Mouse (Mus musculus) heart, postnatal 0 days (tissue): ENCODE measurements around the gene Ephb1. TPM values are rescaled to one million over a fixed set of nuclear protein-coding genes. Genes with fewer than 3 reads are reported as not detected.

Experiments used
- ATAC-seq: fragments of 200-750 bp; cut with Nextera tagmentation; 2 replicates; pipeline ENCODE4 v1.8.0; 2017; ENCODE audit warnings: low read depth, moderate number of reproducible peaks, moderate library complexity; ENCODE audit not compliant: insufficient read depth
- DNase-seq: peaks from one replicate; pipeline ENCODE4 v3.0.0-alpha.2; 2016; ENCODE audit warnings: low spot score
- H3K27ac ChIP-seq: fragments of 300-500 bp; sonication (generic); 2 replicates; pipeline ENCODE4 v1.5.1; 2014; ENCODE audit warnings: low read depth, mild to moderate bottlenecking
- H3K27me3 ChIP-seq: fragments of 300-500 bp; sonication (generic); 2 replicates; pipeline ENCODE4 v1.6.1; 2014; ENCODE audit warnings: low read length, mixed read lengths; ENCODE audit not compliant: control insufficient read depth, insufficient read depth
- H3K36me3 ChIP-seq: fragments of 300-500 bp; sonication (generic); replicated peaks from 2 replicates; pipeline ENCODE4 v1.6.1; 2014; ENCODE audit warnings: low read length, mixed read lengths; ENCODE audit not compliant: control insufficient read depth, insufficient read depth
- H3K4me1 ChIP-seq: fragments of 300-500 bp; sonication (generic); 2 replicates; pipeline ENCODE4 v1.6.1; 2014; ENCODE audit warnings: antibody characterized with exemption; ENCODE audit not compliant: control insufficient read depth, insufficient read depth
- H3K4me2 ChIP-seq: fragments of 300-500 bp; sonication (generic); 2 replicates; pipeline ENCODE4 v1.6.1; 2014; ENCODE audit warnings: low read depth, mild to moderate bottlenecking, low read length, moderate library complexity
- H3K4me3 ChIP-seq: fragments of 300-500 bp; sonication (generic); 2 replicates; pipeline ENCODE4 v1.5.1; 2014; ENCODE audit warnings: low read depth, low read length
- H3K9ac ChIP-seq: fragments of 300-500 bp; sonication (generic); replicated peaks from 2 replicates; pipeline ENCODE4 v1.6.1; 2014; ENCODE audit warnings: low read depth, low read length, mixed read lengths
- H3K9me3 ChIP-seq: fragments of 300-500 bp; sonication (generic); replicated peaks from 2 replicates; pipeline ENCODE4 v1.6.1; 2016; ENCODE audit warnings: low read length; ENCODE audit not compliant: control insufficient read depth
- CTCF ChIP-seq: IDR thresholded peaks from 2 replicates; pipeline ENCODE4 v1.5.1; 2016; ENCODE audit warnings: antibody characterized with exemption, control low read depth, low read depth
- EP300 ChIP-seq: IDR thresholded peaks from 2 replicates; pipeline ENCODE4 v1.6.1; 2016; ENCODE audit warnings: antibody characterized with exemption, low read depth
- WGBS: fragments of 180-500 bp; shearing (Covaris S2); extraction: QIAGEN DNeasy Blood & Tissue Kit; methylation state at CpG from one replicate; pipeline ENCODE4 v1.1.7; 2014; 5-methylcytosine and 5-hydroxymethylcytosine counted together
- polyA plus RNA-seq: library from polyadenylated mRNA; unstranded; fragments of >200 nt; fragmentation: Nextera tagmentation; extraction: Ambion mirVana; gene quantifications from 2 replicates; pipeline ENCODE4 v1.2.1, GENCODE M21; 2015
- total RNA-seq: library from RNA; depleted of rRNA; stranded (reverse); fragments of >200 nt; gene quantifications from 2 replicates; pipeline ENCODE4 v1.2.3, GENCODE M21; 2014; ENCODE audit warnings: low replicate concordance

Gene Ephb1
- total and polyA plus RNA-seq, 2 experiments from 2014 or later = 0.96 to 2.1 TPM

- no peak for DNase-seq
Observed at GRCm38 (mm10) chr9:102211296-102212035, 143.0 kb downstream of the Ephb1 start.

GRCm38 (mm10) chr9:102205518-102205917 is 149.0 kb downstream of the Ephb1 start:
- 73% methylated on average over 3 of the region's 3 CpGs for WGBS
- H3K27ac ChIP-seq = no peak overlapping the region
- no peak overlapping the region for H3K4me2 ChIP-seq
- no peak for TF ChIP-seq CTCF
- H3K4me3 ChIP-seq = no peak overlapping the region
- H3K9ac ChIP-seq = no peak overlapping the region
- H3K27me3 ChIP-seq = no peaks in the 10 kb centered on the region
- DNase-seq = no peak
- H3K9me3 ChIP-seq = no peaks in the 10 kb centered on the region
- no peaks in the 10 kb centered on the region for H3K4me1 ChIP-seq
- no peak for ATAC-seq
- no peaks in the 10 kb centered on the region for H3K36me3 ChIP-seq

More at GRCm38 (mm10) chr9:102211296-102212035, 143.0 kb downstream of the Ephb1 start:
- TF ChIP-seq EP300 (no peak), CTCF (no peak)
- no peak overlapping the region for H3K27ac ChIP-seq
- H3K9ac ChIP-seq = no peak overlapping the region
- no peaks in the 10 kb centered on the region for H3K36me3 ChIP-seq
- ATAC-seq = no peak
- no peak overlapping the region for H3K4me2 ChIP-seq
- H3K4me3 ChIP-seq = no peak overlapping the region
- no peaks in the 10 kb centered on the region for H3K27me3 ChIP-seq
- H3K9me3 ChIP-seq = no peaks in the 10 kb centered on the region
- no peaks in the 10 kb centered on the region for H3K4me1 ChIP-seq
- 46% methylated on average over 10 of the region's 10 CpGs for WGBS

- 75% methylated on average over 5 of the region's 5 CpGs for WGBS
- Histone ChIP-seq H3K27me3 (no peaks in the 10 kb centered on the region), H3K4me1 (no peaks in the 10 kb centered on the region), H3K27ac (no peak overlapping the region), H3K36me3 (no peaks in the 10 kb centered on the region), H3K4me2 (no peak overlapping the region), H3K9me3 (no peaks in the 10 kb centered on the region), H3K4me3 (no peak overlapping the region), H3K9ac (no peak overlapping the region)
- no peak for ATAC-seq
- no peak for DNase-seq
- TF ChIP-seq EP300 (no peak), CTCF (no peak)
Observed at GRCm38 (mm10) chr9:102201867-102202266, 152.6 kb downstream of the Ephb1 start.

- Histone ChIP-seq H3K36me3 (no peaks in the 10 kb centered on the region), H3K4me1 (no peaks in the 10 kb centered on the region), H3K4me2 (no peak overlapping the region), H3K27ac (no peak overlapping the region), H3K9me3 (no peaks in the 10 kb centered on the region), H3K27me3 (no peaks in the 10 kb centered on the region), H3K4me3 (no peak overlapping the region), H3K9ac (no peak overlapping the region)
- TF ChIP-seq EP300 = no peak
- no peak for TF ChIP-seq CTCF
- 80% methylated on average over 6 of the region's 6 CpGs for WGBS
- ATAC-seq = no peak
- DNase-seq = no peak
Observed at GRCm38 (mm10) chr9:102196856-102197255, 157.6 kb downstream of the Ephb1 start.

GRCm38 (mm10) chr9:102194063-102194462 is 160.4 kb downstream of the Ephb1 start:
- ATAC-seq (no peak), DNase-seq (no peak)
- H3K9ac ChIP-seq = no peak overlapping the region
- no peak overlapping the region for H3K4me2 ChIP-seq
- H3K4me1 ChIP-seq = no peaks in the 10 kb centered on the region
- H3K9me3 ChIP-seq = no peaks in the 10 kb centered on the region
- H3K36me3 ChIP-seq = no peaks in the 10 kb centered on the region
- 77% methylated on average over 4 of the region's 4 CpGs for WGBS
- TF ChIP-seq EP300 (no peak), CTCF (no peak)
- no peaks in the 10 kb centered on the region for H3K27me3 ChIP-seq
- no peak overlapping the region for H3K4me3 ChIP-seq
- no peak overlapping the region for H3K27ac ChIP-seq
